In the genomic region with DNA sequence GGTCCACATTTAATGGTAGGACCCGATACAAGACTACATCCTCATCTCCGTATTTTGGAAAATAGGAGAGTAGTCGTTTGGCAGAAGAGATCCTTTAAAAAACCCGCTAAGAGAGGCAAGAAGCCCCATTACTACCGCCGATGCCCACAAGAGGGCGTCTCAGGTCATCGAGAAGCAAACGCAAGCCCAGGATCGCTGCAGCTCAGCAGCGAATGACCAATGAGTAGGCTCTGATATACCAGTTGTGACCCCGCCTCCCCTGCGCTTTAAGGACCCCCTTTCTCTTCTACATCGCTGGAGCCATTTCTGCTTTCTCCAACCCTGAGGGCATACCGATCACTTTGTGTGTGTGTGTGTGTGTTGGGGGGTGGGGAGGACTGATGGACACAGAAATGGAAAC, we compare ENCODE assay signal across 8 mouse cellular contexts.
DNase-seq lines count a peak whose midpoint lies in the region; ATAC-seq lines count a peak whose summit lies in the region.

No protein-coding gene starts in this region.

- H3K9ac ChIP-seq in hindbrain, embryonic 16.5 days (ENCODE audit: low read depth, low read length), result peak overlapping the region; percentile 55

- H3K4me2 ChIP-seq in hindbrain, embryonic 16.5 days (ENCODE audit: low read length), result peak overlapping the region; percentile 70

- ATAC-seq in hindbrain, embryonic 16.5 days, result peak; percentile 91

- peak overlapping the region; percentile 43 for H3K4me3 ChIP-seq in hindbrain, embryonic 16.5 days (ENCODE audit: low read length)

- 2% methylated on average over 15 of the region's 15 CpGs for WGBS in hindbrain, embryonic 16.5 days

- DNase-seq in T-cell, adult 2 months (ENCODE audit: low spot score), result peak; percentile 80
- peak; percentile 96 to 98 for DNase-seq in cerebellum, postnatal 14 days
- DNase-seq in gastrocnemius, adult 18-20 months (ENCODE audit: low spot score), result peak; percentile 77
- DNase-seq in left cerebral cortex, adult 11 months (ENCODE audit: low spot score), result peak; percentile 81
- peak; percentile 93 for DNase-seq in lung, postnatal 36 days
- DNase-seq in retina, postnatal 1 day, result peak; percentile 94
- peak; percentile 98 for DNase-seq in thymus, postnatal 4 days

- peaks cover 7% of the 10 kb centered on the region for H3K4me1 ChIP-seq in hindbrain, embryonic 16.5 days (ENCODE audit: control insufficient read depth, insufficient read depth, low read depth, low read length)

- H3K9me3 ChIP-seq in hindbrain, embryonic 16.5 days (ENCODE audit: control insufficient read depth, low read length), result no peaks in the 10 kb centered on the region

- no peaks in the 10 kb centered on the region for H3K36me3 ChIP-seq in hindbrain, embryonic 16.5 days (ENCODE audit: control insufficient read depth, insufficient read depth, low read length)

- 0 out of 2 replicates have a peak, but pooled peaks cover 2% of the 10 kb centered on the region for H3K27me3 ChIP-seq in hindbrain, embryonic 16.5 days (replicated peaks; ENCODE audit: control insufficient read depth, insufficient read depth, low read length)

- H3K27ac ChIP-seq in hindbrain, embryonic 16.5 days (ENCODE audit: low read depth, low read length), result no peak overlapping the region
